Mouse (Mus musculus) thymus, adult 2 months (tissue): ENCODE data around the gene Syn2. TPM values are rescaled to one million over a fixed set of nuclear protein-coding genes. Genes with fewer than 3 reads are reported as not detected.

Source experiments
- DNase-seq: peaks from one replicate; pipeline ENCODE4 v3.0.0; 2021
- H3K27ac ChIP-seq: fragments of 200-500 bp; 2 replicates; pipeline ENCODE4 v1.5.1; 2012; ENCODE audit warnings: low read length, control low read depth; ENCODE audit not compliant: control insufficient read depth, insufficient read depth
- H3K27me3 ChIP-seq: fragments of 200-500 bp; 2 replicates; pipeline ENCODE4 v1.6.1; 2012; ENCODE audit warnings: mild to moderate bottlenecking, low read length, moderate library complexity, mixed read lengths; ENCODE audit not compliant: control insufficient read depth, insufficient read depth
- H3K36me3 ChIP-seq: fragments of 200-500 bp; 2 replicates; pipeline ENCODE4 v1.6.1; 2012; ENCODE audit warnings: mild to moderate bottlenecking, low read length, moderate library complexity; ENCODE audit not compliant: control insufficient read depth, insufficient read depth
- H3K4me1 ChIP-seq: fragments of 200-500 bp; replicated peaks from 2 replicates; pipeline ENCODE4 v1.6.1; 2012; ENCODE audit warnings: low read length; ENCODE audit not compliant: control insufficient read depth, insufficient read depth
- H3K4me3 ChIP-seq: fragments of 200-500 bp; 2 replicates; pipeline ENCODE4 v1.5.1; 2012; ENCODE audit warnings: mild to moderate bottlenecking, low read length, control low read depth, moderate library complexity; ENCODE audit not compliant: control insufficient read depth, insufficient read depth
- CTCF ChIP-seq: fragments of 200-500 bp; IDR thresholded peaks from 2 replicates; pipeline ENCODE4 v1.5.1; 2012; ENCODE audit warnings: mild to moderate bottlenecking, control low read depth, low read length, moderate library complexity, borderline replicate concordance; ENCODE audit not compliant: control insufficient read depth, poor library complexity, insufficient read depth; ENCODE audit errors: extremely low read depth
- POLR2A ChIP-seq: fragments of 200-500 bp; IDR thresholded peaks from 2 replicates; pipeline ENCODE4 v1.6.1; 2012; ENCODE audit warnings: mild to moderate bottlenecking, low read length, control low read depth, moderate library complexity; ENCODE audit not compliant: control insufficient read depth, poor library complexity, insufficient read depth; ENCODE audit errors: extremely low read depth
- WGBS: fragments of 180-500 bp; shearing (Covaris S2); methylation state at CpG from one replicate; pipeline ENCODE4 v1.1.7; 2018; 5-methylcytosine and 5-hydroxymethylcytosine counted together
- polyA plus RNA-seq: library from polyadenylated mRNA; depleted of rRNA; stranded (reverse); fragments of >200 nt; gene quantifications from 2 replicates; pipeline ENCODE4 v1.2.3, GENCODE M21; 2012

The Syn2 gene
- polyA plus RNA-seq, 1 experiment, result 1.7 TPM

DNA sequence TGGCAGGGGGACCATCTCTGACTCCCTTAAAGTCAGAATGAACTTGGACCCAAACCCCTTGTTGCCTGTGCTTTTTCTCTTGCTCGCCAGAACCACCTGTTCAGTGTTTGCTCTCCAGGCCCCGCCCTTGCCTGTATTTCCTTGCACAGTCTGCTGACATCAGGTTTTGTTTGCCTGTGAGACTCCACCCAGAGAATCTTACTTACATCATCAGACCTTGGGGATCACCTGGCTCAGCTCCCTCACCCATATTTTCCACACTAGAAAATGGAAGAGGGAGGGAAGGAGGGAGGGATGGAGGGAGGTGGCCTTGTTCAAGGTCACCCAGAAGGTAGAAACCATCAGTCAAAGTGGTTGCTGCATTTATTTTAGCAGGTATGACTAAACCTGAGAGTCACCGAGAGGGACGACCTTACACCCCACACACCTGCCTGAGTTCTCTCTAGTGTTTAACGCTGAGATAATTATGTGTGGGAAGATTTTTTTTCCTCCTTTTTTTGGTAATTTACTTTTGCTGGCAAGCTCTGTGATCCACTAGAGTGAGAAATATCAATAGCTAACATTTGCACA is 7.4 kb upstream of the Syn2 start:
- H3K36me3 ChIP-seq, result no peaks in the 10 kb centered on the region
- no peak for DNase-seq
- no peak overlapping the region for H3K27ac ChIP-seq
- H3K4me3 ChIP-seq, result no peak overlapping the region
- WGBS, result 86% methylated on average over 5 of the region's 5 CpGs
- H3K27me3 ChIP-seq, result no peaks in the 10 kb centered on the region
- no peak for TF ChIP-seq CTCF
- no peak for TF ChIP-seq POLR2A
- peaks cover 5% of the 10 kb centered on the region; the same call in 1 of the 2 replicates for H3K4me1 ChIP-seq

DNA sequence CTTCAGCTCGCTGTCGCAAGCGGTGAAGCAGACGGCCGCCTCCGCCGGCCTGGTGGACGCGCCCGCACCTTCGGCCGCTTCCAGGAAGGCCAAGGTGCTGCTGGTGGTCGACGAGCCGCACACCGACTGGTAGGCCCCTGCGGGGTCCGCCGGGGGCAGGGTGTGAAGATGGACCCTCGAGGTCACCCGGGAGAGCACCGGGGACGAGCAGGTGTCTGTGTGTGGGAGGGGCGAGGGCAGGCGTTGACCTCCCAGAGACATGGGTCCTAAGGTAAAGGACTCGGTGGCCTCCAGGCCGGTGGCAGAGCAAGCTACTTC is 589 bp downstream of the Syn2 start:
- Histone ChIP-seq H3K4me3 (peak overlapping the region; percentile 45), H3K27me3 (peaks cover 10% of the 10 kb centered on the region), H3K27ac (no peak overlapping the region), H3K36me3 (no peaks in the 10 kb centered on the region), H3K4me1 (peaks cover 7% of the 10 kb centered on the region)
- no peak for DNase-seq
- WGBS, result 8% methylated on average over 27 of the region's 27 CpGs
- TF ChIP-seq POLR2A (no peak), CTCF (no peak)

DNA sequence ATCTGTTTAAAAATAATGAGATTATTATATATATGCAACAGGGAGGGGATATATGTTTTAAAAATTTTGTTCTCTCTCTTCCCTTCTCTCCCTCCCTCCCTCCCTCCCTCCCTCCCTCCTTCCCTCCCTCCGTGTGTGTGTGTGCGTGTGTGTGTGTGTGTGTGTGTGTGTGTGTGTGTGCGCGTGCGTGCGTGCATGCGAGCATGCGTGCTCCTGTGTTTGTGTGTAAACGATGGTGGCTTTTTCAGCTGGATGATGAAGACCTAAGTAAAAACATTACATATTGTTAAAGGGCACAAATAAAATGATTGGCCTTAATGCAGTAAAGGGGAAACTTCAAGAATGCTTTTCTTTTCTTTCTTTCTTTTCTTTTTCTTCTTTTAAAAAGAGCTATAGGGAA is 1.5 kb downstream of the Syn2 start:
- Histone ChIP-seq H3K4me3 (no peak overlapping the region), H3K36me3 (no peaks in the 10 kb centered on the region), H3K27me3 (peaks cover 10% of the 10 kb centered on the region), H3K27ac (no peak overlapping the region), H3K4me1 (peaks cover 7% of the 10 kb centered on the region)
- no peak for DNase-seq
- TF ChIP-seq POLR2A, result no peak
- TF ChIP-seq CTCF, result no peak
- WGBS, result 78% methylated on average over 9 of the region's 9 CpGs

DNA sequence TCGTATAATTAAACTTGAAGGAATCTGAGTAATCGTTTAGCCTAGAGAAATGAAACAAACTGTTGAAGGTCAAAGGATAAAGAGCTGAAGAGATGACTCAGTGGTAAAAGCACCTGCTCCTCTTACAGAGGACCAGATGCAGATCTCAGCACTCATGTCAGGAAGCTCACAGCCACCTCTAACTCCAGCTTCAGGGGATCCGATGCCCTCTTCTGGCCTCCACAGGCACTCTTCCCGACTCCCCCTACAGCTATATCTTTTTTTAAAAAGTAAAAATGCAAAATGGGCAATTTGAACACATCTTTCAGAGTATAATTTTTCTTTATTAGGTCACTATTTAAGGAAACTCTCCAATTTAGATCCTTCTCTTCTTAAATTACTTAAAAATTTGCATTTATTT is 6.7 kb downstream of the Syn2 start:
- TF ChIP-seq CTCF, result no peak
- no peak overlapping the region for H3K27ac ChIP-seq
- no peaks in the 10 kb centered on the region for H3K4me1 ChIP-seq
- no peak for DNase-seq
- H3K4me3 ChIP-seq, result no peak overlapping the region
- 50% methylated on average over 4 of the region's 4 CpGs for WGBS
- H3K27me3 ChIP-seq, result no peaks in the 10 kb centered on the region
- H3K36me3 ChIP-seq, result no peaks in the 10 kb centered on the region

DNA sequence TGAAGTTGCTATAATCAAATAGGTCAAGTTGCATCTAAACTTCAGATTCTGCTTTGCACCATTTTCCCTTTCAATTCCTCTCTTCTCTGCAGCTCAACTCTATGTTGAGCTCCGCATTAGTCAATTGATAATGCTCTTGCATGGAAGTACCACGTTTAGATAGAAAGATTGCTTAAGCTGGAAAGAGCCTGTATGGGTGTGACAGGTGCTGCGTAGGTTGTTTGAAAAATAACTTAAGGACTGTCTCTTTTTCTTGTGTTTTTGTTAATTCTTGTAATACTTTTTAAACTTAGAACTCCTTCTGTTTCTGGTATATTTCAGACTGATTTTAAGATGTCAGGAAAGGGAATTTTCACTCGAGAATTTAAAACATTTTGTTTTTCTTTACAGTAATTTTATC is 26.5 kb downstream of the Syn2 start:
- DNase-seq, result no peak
- H3K27ac ChIP-seq, result no peak overlapping the region
- 76% methylated on average over 4 of the region's 4 CpGs for WGBS

DNA sequence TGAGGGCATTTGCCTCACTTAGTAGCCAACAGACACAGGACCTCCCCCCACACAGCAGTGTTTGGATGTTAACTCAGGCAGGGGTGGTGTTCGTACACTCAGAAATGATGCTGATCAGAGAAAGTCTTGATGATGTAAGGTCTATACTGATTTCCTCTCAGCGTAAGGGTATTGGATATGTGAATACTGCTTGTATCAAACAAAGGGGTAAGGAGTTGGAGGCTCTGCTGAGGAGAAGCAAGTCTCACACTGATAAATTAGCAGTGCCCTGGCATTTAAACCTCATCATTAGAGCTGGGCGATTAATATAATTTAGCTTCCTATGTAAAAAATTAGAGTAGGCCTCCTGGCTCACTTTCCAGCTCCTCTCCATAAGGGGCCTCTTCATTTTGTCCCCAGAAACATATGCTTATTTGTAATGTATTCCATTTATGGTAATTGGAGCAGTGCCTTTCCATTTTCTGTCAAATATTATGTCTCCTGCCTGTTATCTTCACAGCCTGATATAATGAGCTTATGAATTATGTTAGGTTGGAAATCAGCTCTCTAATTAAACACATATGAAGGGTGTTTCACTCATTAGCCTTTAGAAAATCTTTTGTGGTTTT is 31.3 kb downstream of the Syn2 start:
- no peaks in the 10 kb centered on the region for H3K27me3 ChIP-seq
- 88% methylated on average over 3 of the region's 3 CpGs for WGBS
- H3K4me3 ChIP-seq, result no peak overlapping the region
- no peak for DNase-seq
- H3K4me1 ChIP-seq, result no peaks in the 10 kb centered on the region
- no peak overlapping the region for H3K27ac ChIP-seq
- H3K36me3 ChIP-seq, result no peaks in the 10 kb centered on the region
- TF ChIP-seq CTCF, result no peak

More for the DNA sequence above, 26.5 kb downstream of the Syn2 start:
- Histone ChIP-seq H3K4me1 (no peaks in the 10 kb centered on the region), H3K4me3 (no peak overlapping the region), H3K27me3 (no peaks in the 10 kb centered on the region; the same call in 1 of the 2 replicates), H3K36me3 (no peaks in the 10 kb centered on the region)
- TF ChIP-seq POLR2A (no peak), CTCF (no peak)

DNA sequence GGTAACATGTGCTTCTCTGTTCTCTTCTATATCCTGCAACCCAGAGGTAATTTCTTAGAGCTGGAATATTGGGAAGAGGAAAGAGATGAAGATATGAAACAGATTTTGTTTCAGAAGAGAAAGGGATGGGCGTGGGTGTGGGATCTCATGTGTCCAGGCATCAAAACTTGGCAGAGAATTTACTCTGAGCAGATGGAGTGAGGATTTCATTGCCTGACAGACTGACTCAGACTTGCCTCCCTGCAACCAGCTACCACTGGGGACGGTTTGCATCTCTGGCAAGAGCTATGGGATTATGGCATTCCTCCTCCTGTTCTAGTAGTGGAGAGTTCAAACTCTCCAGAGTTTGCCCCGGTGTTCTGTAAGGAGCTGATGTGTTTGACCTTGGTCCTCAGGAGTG is 34.2 kb downstream of the Syn2 start:
- Histone ChIP-seq H3K36me3 (no peaks in the 10 kb centered on the region), H3K4me1 (no peaks in the 10 kb centered on the region), H3K27ac (no peak overlapping the region), H3K27me3 (no peaks in the 10 kb centered on the region), H3K4me3 (no peak overlapping the region)
- 65% methylated on average over 3 of the region's 3 CpGs for WGBS
- TF ChIP-seq CTCF (no peak), POLR2A (no peak)
- no peak for DNase-seq
